Mouse (Mus musculus): Measurements from ENCODE around the gene Slco3a1.

Gene Slco3a1

GRCm38 (mm10) chr7:74486083-74486482 is 68.5 kb downstream of the Slco3a1 start:
- DNase-seq (ENCODE audit: low spot score): no peak

DNA sequence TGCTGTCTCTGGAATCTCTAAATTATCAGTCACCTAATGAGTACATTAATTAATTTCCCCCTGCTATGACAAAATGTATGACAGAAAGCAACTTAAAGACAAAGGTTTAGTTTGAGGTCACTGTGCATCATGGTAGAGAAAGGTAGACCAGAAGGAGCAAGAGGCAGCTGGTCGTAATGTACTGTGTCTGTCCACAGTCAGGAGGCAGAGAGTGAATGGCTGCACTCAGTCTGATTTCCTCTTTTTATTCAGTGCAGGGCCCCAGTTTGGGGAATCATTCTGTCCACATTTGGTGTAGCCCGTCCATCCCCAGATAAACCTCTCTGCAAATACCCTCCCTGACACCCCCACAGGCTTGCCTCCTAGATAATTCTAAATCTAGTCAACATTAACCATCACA is 68.9 kb downstream of the Slco3a1 start:
- DNase-seq (ENCODE audit: low spot score): no peak

GRCm38 (mm10) chr7:74484024-74484385 is 70.6 kb downstream of the Slco3a1 start:
- DNase-seq (ENCODE audit: low spot score): peak; percentile 10

DNA sequence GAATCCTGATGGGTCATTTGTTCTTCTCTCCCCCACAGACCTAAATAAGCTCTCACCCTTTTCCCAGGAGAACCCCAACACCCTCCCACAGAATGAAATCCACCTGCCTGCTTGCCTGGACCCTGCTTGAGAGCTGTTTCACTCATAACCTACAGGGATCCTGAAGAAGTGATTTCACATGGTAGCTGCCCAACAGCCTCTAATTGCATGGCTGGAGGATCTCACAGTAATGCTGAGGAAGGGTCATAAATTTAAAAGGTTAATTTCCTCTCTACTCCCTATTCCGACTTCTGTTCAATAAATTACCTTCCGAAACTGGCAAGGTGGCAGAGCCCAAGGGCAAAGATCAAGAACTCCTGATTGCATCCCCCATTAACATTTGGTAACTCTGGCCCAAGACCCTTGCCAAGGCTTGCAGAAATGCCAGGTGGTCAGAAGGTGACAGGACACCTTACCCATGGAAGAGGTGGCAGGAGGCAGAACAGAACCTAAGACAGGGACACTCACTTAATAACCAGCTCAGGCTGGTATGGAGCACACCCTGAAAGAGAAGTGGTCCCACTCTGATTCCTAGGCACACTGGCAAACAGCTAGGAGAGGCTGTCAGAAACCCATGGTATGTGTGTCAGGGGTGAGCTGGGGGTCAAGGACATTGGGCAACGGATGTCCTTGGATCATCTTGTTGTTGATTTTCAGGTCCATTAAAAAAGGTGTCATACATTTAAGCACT is 71.1 kb downstream of the Slco3a1 start:
- no peak for DNase-seq (ENCODE audit: low spot score)

DNA sequence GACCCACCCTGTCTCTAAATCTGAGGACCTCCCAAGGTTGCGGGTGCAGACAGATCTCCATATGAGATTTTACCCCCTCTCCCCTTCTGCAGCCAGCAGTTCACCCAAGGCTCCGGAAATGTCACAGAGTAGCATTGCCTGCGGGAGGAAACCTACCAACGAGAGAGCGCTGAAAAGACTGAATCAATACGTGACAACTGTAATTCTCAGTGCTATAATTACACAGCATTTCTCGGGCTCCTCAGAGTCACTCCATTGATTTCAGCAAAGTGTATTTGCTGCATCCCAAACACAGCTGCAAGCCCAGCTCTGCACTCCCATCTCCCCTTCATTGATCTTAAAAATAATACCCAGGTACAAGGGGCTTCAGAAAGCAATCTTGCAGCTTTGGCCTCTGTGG is 82.8 kb downstream of the Slco3a1 start:
- DNase-seq (ENCODE audit: low spot score): no peak

DNA sequence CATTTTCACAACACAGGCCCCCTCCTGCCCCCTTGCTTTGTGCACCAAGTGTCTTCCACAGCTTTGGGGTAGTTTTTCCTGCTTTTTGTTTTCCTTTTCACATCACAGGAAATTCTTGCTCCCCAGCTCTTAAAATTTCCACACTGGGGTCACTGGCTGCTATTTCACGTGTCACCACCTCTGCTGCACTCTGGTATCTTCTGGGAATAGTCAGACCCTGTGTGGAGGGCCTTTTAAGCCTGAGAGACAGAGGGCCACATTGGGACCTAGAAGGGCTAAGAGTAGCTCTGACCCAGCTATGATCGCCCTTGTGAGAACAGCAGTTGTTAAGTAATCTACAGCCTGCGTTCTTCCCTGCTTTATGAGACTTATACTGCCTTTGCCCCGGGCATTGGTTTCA is 87.7 kb downstream of the Slco3a1 start:
- DNase-seq (ENCODE audit: low spot score): no peak

- no peak for DNase-seq (ENCODE audit: low spot score)
Observed at GRCm38 (mm10) chr7:74464638-74465037, 89.9 kb downstream of the Slco3a1 start.

DNA sequence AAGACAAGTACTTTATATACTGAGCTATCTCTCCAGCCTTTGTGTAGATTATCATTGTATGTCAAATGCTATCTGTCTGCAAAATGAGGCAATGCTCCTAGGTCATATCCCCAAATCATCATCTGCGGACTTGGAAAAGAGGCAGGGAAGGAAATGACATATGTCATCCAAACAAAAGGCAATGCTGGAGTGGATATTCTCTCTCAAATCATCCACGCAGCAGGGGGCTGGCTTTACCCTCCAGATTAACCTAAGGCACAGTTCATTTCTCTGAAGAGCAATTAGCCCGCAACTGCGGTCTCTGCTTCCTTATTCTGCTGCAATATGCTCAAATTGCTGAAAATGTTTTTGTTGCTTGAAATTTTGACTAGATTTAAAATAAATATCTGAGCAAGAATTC is 92.1 kb downstream of the Slco3a1 start:
- DNase-seq (ENCODE audit: low spot score): no peak

GRCm38 (mm10) chr7:74461736-74462135 is 92.8 kb downstream of the Slco3a1 start:
- no peak for DNase-seq (ENCODE audit: low spot score)

- DNase-seq (ENCODE audit: low spot score): no peak
Observed at GRCm38 (mm10) chr7:74461146-74461545, 93.4 kb downstream of the Slco3a1 start.

DNA sequence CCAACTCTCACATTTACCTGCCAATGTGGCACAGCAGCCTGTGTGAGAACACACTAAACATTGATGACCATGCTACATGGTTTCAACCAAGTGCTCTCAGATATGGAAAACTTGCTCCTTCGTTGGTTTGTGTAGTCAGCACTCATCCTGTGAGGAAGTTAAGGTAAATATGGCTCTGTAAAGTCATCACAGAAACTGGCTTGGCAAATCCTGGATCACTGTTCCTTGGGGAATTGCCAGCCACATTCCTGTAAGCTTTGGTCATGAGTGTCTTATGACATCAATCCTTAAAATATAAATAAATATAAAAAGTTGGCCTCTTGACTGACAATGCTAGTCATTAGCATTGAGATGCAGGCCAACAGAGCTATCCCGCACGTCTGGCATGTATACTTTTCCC is 94.8 kb downstream of the Slco3a1 start:
- DNase-seq (ENCODE audit: low spot score): no peak

- no peak for DNase-seq (ENCODE audit: low spot score)
Observed at GRCm38 (mm10) chr7:74459277-74459676, 95.3 kb downstream of the Slco3a1 start.

GRCm38 (mm10) chr7:74458475-74459221 is 95.9 kb downstream of the Slco3a1 start:
- DNase-seq (ENCODE audit: low spot score): no peak

GRCm38 (mm10) chr7:74457347-74457975 is 97.1 kb downstream of the Slco3a1 start:
- DNase-seq (ENCODE audit: low spot score): no peak

DNA sequence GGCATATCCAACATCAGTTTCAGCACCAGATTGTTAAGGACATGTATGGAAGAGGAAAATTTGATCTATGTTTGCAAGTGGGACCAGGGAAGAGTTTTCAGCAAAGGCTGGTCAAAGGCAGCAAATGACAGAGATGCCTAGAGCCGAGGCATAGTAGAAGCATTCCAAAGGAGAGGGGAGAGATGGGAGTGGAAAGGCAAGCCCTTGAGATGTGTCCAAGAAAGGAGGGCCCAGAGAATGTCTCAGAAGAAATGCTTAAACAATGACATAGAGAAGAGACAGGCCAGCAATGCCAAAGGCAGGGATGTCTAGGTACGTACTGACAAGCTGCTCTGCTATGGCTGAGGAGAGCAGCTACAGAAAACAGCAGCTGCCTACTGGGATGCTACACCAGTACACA is 97.8 kb downstream of the Slco3a1 start:
- no peak for DNase-seq (ENCODE audit: low spot score)

- no peak for DNase-seq (ENCODE audit: low spot score)
Observed at GRCm38 (mm10) chr7:74451047-74451446, 103.5 kb downstream of the Slco3a1 start.

DNA sequence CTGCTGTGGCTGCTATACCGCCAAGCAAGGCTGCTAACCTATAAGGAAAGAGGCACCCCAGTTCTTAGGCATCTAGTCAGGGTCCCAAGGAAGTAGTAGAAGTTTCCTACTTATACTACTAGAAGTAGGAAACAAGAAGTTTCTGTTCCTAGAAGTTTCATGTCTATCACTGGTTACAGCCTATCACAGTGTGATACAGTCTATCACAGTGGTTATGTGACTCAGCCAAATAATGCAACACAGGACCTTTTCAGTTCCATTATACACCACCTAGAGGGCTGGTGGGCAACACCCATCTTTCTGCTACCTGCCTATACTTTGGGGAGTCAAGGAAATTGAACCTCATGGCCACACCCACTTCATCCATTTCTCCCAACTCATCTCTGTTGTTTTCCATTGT is 104.8 kb downstream of the Slco3a1 start:
- no peak for DNase-seq (ENCODE audit: low spot score)

DNA sequence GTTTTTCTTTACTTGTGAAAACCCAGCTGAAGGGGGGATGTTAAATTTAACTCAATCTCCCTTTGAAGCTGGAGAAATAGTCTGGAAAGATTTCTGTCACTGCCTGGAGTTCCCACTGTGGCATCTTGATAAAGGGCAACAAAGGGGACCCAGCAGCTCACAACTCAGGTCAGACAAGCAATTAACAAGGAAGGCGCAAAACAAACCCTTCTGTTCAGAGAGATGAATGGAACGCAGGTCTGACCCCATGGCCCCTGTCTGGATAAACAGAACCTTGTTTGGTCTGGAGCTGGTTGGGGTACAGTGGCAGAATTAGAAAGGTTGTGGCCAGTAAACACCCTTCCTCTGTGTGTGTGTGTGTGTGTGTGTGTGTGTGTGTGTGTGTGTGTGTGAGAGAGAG is 106.8 kb downstream of the Slco3a1 start:
- DNase-seq (ENCODE audit: low spot score): no peak

- no peak for DNase-seq (ENCODE audit: low spot score)
Observed at GRCm38 (mm10) chr7:74445148-74445547, 109.4 kb downstream of the Slco3a1 start.

DNA sequence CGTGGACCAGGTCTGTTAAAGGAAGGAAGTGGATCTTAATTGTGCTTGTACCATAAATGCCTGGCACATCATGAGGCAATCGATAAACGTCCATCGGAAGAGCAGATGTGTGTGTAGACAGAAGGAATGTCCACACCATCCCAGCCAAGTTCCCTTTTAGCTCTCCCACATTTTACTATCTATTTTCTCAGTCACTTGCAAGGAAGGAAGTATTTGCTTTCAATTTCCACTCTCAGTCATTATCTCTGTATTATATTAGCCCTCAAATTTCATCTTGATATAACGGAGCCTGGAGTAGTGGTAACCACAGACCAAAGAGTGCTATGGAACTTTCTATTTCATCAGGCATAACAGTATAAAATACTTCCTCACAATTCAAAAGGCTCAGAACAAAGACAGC is 112.2 kb downstream of the Slco3a1 start:
- DNase-seq (ENCODE audit: low spot score): no peak

DNA sequence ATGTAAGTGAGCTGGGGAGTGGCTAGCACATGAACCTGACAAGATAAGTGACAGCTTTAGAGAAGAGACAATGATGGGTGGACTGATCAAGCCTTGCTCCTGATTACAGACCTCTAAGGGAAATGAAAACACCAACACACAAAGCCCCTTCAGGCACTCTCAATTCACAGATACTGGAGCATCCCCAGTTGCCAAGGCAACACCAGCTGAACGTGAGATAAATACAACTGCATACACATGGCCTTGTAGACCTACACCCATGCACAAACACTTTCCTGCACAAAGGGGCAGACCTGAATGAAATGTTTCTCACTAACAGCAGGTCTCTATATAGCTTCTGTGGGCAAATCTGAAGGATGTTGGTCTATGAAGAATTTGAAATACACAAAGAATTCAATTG is 117.0 kb downstream of the Slco3a1 start:
- no peak for DNase-seq (ENCODE audit: low spot score)

DNA sequence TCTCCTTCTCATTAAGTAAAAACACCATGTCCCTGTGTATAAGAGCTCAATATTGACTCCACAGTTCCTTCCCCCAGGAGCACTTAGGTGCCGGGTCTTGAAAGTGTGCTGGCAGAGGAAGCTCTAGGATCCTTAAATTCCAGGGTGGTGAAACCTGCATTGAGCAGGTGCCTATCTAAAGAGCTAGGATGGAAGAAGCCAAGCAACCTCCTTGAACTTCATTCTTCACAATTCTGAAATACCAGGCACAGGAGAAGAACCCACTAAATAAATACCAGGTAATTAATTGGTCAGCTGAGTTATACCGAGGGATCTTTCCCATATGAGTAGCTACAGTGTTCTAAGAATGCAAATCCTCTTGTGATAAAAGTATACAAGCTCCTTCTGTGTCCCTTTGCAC is 117.9 kb downstream of the Slco3a1 start:
- DNase-seq (ENCODE audit: low spot score): no peak

- DNase-seq (ENCODE audit: low spot score): no peak
Observed at GRCm38 (mm10) chr7:74432950-74433349, 121.6 kb downstream of the Slco3a1 start.
